Mouse (Mus musculus) myocyte (in vitro differentiated cells): Measurements from ENCODE around the gene Agtrap.

Experiments used
- CEBPB ChIP-seq: IDR thresholded peaks from 2 replicates; pipeline ENCODE4 v1.6.1; 2011; ENCODE audit warnings: mild to moderate bottlenecking, moderate library complexity; ENCODE audit not compliant: poor library complexity, insufficient read depth, severe bottlenecking
- E2F4 ChIP-seq: IDR thresholded peaks from one replicate; pipeline ENCODE4 v1.6.1; 2011; ENCODE audit warnings: mild to moderate bottlenecking, control low read depth, moderate library complexity; ENCODE audit not compliant: insufficient read depth
- MAX ChIP-seq: IDR thresholded peaks from one replicate; pipeline ENCODE4 v1.6.1; 2011; ENCODE audit warnings: low read depth, mild to moderate bottlenecking, control low read depth
- POLR2A ChIP-seq: IDR thresholded peaks from one replicate; pipeline ENCODE4 v1.6.1; 2011; ENCODE audit warnings: low read depth, mild to moderate bottlenecking, control low read depth, moderate library complexity; ENCODE audit not compliant: insufficient read length
- POLR2AphosphoS2 ChIP-seq: IDR thresholded peaks from one replicate; pipeline ENCODE4 v1.6.1; 2011; ENCODE audit warnings: low read depth, control low read depth; ENCODE audit not compliant: insufficient read length
- SRF ChIP-seq: IDR thresholded peaks from one replicate; pipeline ENCODE4 v1.6.1; 2011; ENCODE audit warnings: low read depth; ENCODE audit not compliant: control insufficient read depth, insufficient read length
- TCF12 ChIP-seq: IDR thresholded peaks from one replicate; pipeline ENCODE4 v1.6.1; 2011; ENCODE audit warnings: mild to moderate bottlenecking, control low read depth; ENCODE audit not compliant: poor library complexity, insufficient read depth, severe bottlenecking
- TCF3 ChIP-seq: IDR thresholded peaks from one replicate; pipeline ENCODE4 v1.6.1; 2011; ENCODE audit warnings: low read depth, control low read depth; ENCODE audit not compliant: insufficient read length
- USF1 ChIP-seq: IDR thresholded peaks from one replicate; pipeline ENCODE4 v1.6.1; 2011; ENCODE audit warnings: low read depth, mild to moderate bottlenecking, control low read depth, moderate library complexity

- TF ChIP-seq USF1 (no peak), TCF12 (no peak), POLR2A (no peak), CEBPB (no peak), TCF3 (no peak), MAX (no peak), E2F4 (no peak), SRF (no peak), POLR2AphosphoS2 (no peak)
Observed at GRCm38 (mm10) chr4:148137503-148137902, 49.7 kb upstream of the Agtrap start.
